Mouse (Mus musculus): ENCODE data around the gene Coa4.

DNA sequence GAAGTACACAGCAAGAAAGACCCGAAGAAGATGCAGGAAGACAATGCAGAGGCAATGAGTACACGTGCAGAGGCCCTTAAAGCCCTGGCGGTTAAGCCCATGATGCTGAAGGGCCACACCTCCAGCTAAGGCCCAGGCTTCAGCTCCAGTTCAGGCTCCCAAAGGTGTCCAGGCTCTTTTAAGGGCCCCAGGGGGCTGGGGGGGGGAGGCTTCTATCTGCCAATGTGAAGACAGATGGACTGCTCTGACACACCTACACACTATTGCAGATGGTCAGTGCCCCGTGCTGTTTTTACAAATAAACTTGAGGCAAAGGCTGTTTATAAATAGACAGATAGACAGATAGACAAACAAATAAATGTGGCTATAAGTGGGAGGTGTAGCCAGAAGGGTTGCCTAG lies 35.2 kb downstream of the Coa4 start:
- no peak for TF ChIP-seq GATA1 (IDR thresholded peaks at IDR 0.05; ENCODE audit: borderline replicate concordance, low read length)
- no peak for TF ChIP-seq FLI1 (IDR thresholded peaks at IDR 0.05; ENCODE audit: low read length)

Measured in megakaryocyte, embryonic 14.5 days (primary cell).